Mouse (Mus musculus) forebrain, embryonic 12.5 days (tissue): ENCODE data around the gene Bad. TPM values are rescaled to one million over a fixed set of nuclear protein-coding genes. Genes with fewer than 3 reads are reported as not detected.

Source experiments
- ATAC-seq: fragments of 200-750 bp; cut with Nextera tagmentation; 2 replicates; pipeline ENCODE4 v1.8.0; 2017; ENCODE audit warnings: moderate TSS enrichment; ENCODE audit not compliant: low FRiP score
- H3K27ac ChIP-seq: fragments of 300-500 bp; sonication (generic); 2 replicates; pipeline ENCODE4 v1.5.1; 2016; ENCODE audit warnings: mild to moderate bottlenecking
- H3K27me3 ChIP-seq: fragments of 300-500 bp; sonication (generic); 2 replicates; pipeline ENCODE4 v1.6.1; 2016; ENCODE audit warnings: mild to moderate bottlenecking
- H3K36me3 ChIP-seq: fragments of 300-500 bp; sonication (generic); replicated peaks from 2 replicates; pipeline ENCODE4 v1.6.1; 2016; ENCODE audit warnings: mild to moderate bottlenecking
- H3K4me1 ChIP-seq: fragments of 300-500 bp; sonication (generic); 2 replicates; pipeline ENCODE4 v1.6.1; 2016
- H3K4me2 ChIP-seq: fragments of 300-500 bp; sonication (generic); 2 replicates; pipeline ENCODE4 v1.6.1; 2016; ENCODE audit warnings: mild to moderate bottlenecking, moderate library complexity
- H3K4me3 ChIP-seq: fragments of 300-500 bp; sonication (generic); replicated peaks from 2 replicates; pipeline ENCODE4 v1.5.1; 2016; ENCODE audit warnings: mild to moderate bottlenecking
- H3K9ac ChIP-seq: fragments of 300-500 bp; sonication (generic); 2 replicates; pipeline ENCODE4 v1.6.1; 2016; ENCODE audit warnings: mild to moderate bottlenecking
- H3K9me3 ChIP-seq: fragments of 300-500 bp; sonication (generic); 2 replicates; pipeline ENCODE4 v1.6.1; 2016
- WGBS: fragments of 180-500 bp; shearing (Covaris S2); methylation state at CpG from one replicate; pipeline ENCODE4 v1.1.7; 2016; 5-methylcytosine and 5-hydroxymethylcytosine counted together
- polyA plus RNA-seq: library from polyadenylated mRNA; unstranded; fragments of >200 nt; fragmentation: Nextera tagmentation; extraction: Ambion mirVana; gene quantifications from 2 replicates; pipeline ENCODE4 v1.2.1, GENCODE M21; 2016

Gene Bad
- polyA plus RNA-seq, 1 experiment from 2014 or later = 65.3 TPM

DNA sequence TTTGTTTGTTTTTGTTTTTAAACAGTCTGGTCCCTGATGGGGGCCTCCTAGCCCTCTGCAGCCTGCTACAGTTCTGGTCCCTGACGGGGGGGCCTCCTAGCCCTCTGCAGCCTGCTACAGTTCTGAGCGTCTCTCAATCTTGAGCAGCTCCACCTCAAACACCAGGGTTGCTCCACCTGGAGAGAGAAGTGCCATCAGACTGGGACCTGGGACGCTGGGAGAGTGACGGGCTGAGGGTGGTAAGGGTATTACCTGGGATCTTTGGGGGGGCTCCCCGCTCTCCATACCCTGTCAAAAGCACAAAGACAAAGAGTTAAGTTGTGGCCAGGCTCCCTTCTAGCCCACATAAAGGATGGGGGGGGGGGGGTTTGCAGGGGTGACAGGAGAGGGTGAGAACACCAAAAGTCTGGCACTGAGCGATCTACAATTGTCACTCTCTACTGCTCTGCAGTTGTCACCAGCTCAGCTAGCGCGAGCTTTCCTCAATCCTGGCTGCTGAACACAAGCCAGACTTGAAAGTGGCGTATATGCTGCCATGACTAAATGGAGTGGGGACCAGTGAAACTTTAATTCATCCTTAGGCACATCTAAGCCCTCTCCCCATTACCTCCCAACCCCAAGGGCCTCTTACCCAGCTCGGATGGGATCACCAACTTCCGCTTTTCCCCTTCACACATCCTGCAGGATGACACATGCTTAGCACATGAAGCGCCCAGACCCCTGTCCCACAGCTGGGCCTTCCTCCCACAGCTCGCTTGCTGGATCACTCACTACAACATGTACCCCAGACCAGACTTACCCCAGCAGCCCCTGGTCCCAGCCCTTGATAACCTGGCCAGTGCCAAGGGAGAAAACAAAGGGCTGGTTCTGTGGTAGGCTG, 36.3 kb downstream of the Bad start:
- Histone ChIP-seq H3K27ac (peak overlapping the region; percentile 94), H3K36me3 (peaks cover 31% of the 10 kb centered on the region), H3K27me3 (no peaks in the 10 kb centered on the region), H3K4me1 (peaks cover 53% of the 10 kb centered on the region), H3K4me2 (peak overlapping the region; percentile 64), H3K4me3 (peak overlapping the region; percentile 60), H3K9me3 (no peaks in the 10 kb centered on the region), H3K9ac (peak overlapping the region; percentile 30; the same call in 1 of the 2 replicates)
- no peak for ATAC-seq
- WGBS = 84% methylated on average over 13 of the region's 13 CpGs

- H3K4me3 ChIP-seq = peak overlapping the region; percentile 60
- no peaks in the 10 kb centered on the region for H3K27me3 ChIP-seq
- peaks cover 31% of the 10 kb centered on the region for H3K36me3 ChIP-seq
- 60% methylated on average over 3 of the region's 3 CpGs for WGBS
- H3K9me3 ChIP-seq = no peaks in the 10 kb centered on the region
- peak overlapping the region; percentile 94 for H3K27ac ChIP-seq
- ATAC-seq = no peak
- H3K4me1 ChIP-seq = peaks cover 54% of the 10 kb centered on the region
- H3K9ac ChIP-seq = peak overlapping the region; percentile 59; the same call in 1 of the 2 replicates
- peak overlapping the region; percentile 64 for H3K4me2 ChIP-seq
Measured at GRCm38 (mm10) chr19:6978639-6978974, 36.9 kb downstream of the Bad start.

- Histone ChIP-seq H3K4me3 (peak overlapping the region; percentile 60), H3K9ac (peak overlapping the region; percentile 59), H3K4me1 (peaks cover 53% of the 10 kb centered on the region), H3K36me3 (peaks cover 31% of the 10 kb centered on the region), H3K9me3 (no peaks in the 10 kb centered on the region), H3K27me3 (no peaks in the 10 kb centered on the region), H3K4me2 (peak overlapping the region; percentile 64), H3K27ac (peak overlapping the region; percentile 94)
- 15% methylated on average over 11 of the region's 11 CpGs for WGBS
- ATAC-seq = no peak
Measured at GRCm38 (mm10) chr19:6979001-6979479, 37.4 kb downstream of the Bad start.

GRCm38 (mm10) chr19:6979486-6980380, 38.1 kb downstream of the Bad start:
- ATAC-seq = peak; percentile 90
- no peaks in the 10 kb centered on the region for H3K9me3 ChIP-seq
- peak overlapping the region; percentile 68 for H3K9ac ChIP-seq
- H3K36me3 ChIP-seq = peaks cover 33% of the 10 kb centered on the region
- peak overlapping the region; percentile 60 for H3K4me3 ChIP-seq
- H3K4me1 ChIP-seq = peaks cover 53% of the 10 kb centered on the region
- H3K4me2 ChIP-seq = peak overlapping the region; percentile 64
- H3K27me3 ChIP-seq = no peaks in the 10 kb centered on the region
- under 1% methylated on average over 59 of the region's 59 CpGs for WGBS
- peak overlapping the region; percentile 94 for H3K27ac ChIP-seq

GRCm38 (mm10) chr19:6980381-6981093, 38.9 kb downstream of the Bad start, which contains the start of gene Fkbp2:
Fkbp2 (minus strand) TSS chr19:6980501.
- H3K9ac ChIP-seq = peak within 1 kb of the TSS; percentile 68
- peak; percentile 91 for ATAC-seq
- WGBS = 2% methylated on average over 38 of the region's 38 CpGs
- H3K27me3 ChIP-seq = no peaks in the 10 kb centered on the region
- H3K4me1 ChIP-seq = peaks cover 53% of the 10 kb centered on the region
- no peaks in the 10 kb centered on the region for H3K9me3 ChIP-seq
- peak within 1 kb of the TSS; percentile 60 for H3K4me3 ChIP-seq
- peak within 1 kb of the TSS; percentile 64 for H3K4me2 ChIP-seq
- H3K36me3 ChIP-seq = peaks cover 41% of the 10 kb centered on the region
- H3K27ac ChIP-seq = peak within 1 kb of the TSS; percentile 94

GRCm38 (mm10) chr19:6981465-6981864, 39.8 kb downstream of the Bad start:
- ATAC-seq = no peak
- Histone ChIP-seq H3K4me3 (no peak overlapping the region), H3K27ac (no peak overlapping the region), H3K27me3 (no peaks in the 10 kb centered on the region), H3K4me2 (peak overlapping the region; percentile 64; the same call in 1 of the 2 replicates), H3K9me3 (no peaks in the 10 kb centered on the region), H3K4me1 (peaks cover 52% of the 10 kb centered on the region), H3K36me3 (peaks cover 40% of the 10 kb centered on the region), H3K9ac (no peak overlapping the region)
- WGBS = 87% methylated on average over 4 of the region's 4 CpGs

GRCm38 (mm10) chr19:6983621-6984020, 42.0 kb downstream of the Bad start:
- H3K4me1 ChIP-seq = peaks cover 47% of the 10 kb centered on the region
- ATAC-seq = no peak
- WGBS = 22% methylated on average over 5 of the region's 5 CpGs
- no peaks in the 10 kb centered on the region for H3K9me3 ChIP-seq
- H3K27ac ChIP-seq = 0 out of 2 replicates have a peak overlapping the region, but pooled peaks have one; percentile 36
- H3K36me3 ChIP-seq = peaks cover 20% of the 10 kb centered on the region
- H3K27me3 ChIP-seq = no peaks in the 10 kb centered on the region
- no peak overlapping the region for H3K4me2 ChIP-seq
- no peak overlapping the region for H3K9ac ChIP-seq
- no peak overlapping the region for H3K4me3 ChIP-seq

DNA sequence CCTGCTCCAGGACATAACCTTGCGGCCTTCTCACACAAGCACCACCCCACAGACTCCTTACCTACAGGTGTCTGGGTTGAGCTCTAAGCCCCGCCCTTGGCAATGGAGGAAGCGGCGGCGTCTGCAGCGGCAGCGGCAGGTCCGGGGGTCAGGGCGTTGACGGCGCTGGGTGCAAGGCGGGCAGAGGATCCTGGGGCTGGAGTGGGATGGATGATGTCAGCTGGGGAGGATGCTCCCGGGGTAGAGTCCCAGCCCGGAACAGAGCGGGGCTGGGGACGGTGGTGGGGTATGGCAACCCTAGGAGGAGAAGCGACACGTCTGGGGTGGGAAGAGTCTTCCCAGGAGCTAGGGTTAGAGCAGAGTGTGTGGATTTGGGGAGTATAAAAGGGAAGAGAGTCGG, 43.6 kb downstream of the Bad start:
- H3K27ac ChIP-seq = no peak overlapping the region
- H3K27me3 ChIP-seq = no peaks in the 10 kb centered on the region
- no peak overlapping the region for H3K4me2 ChIP-seq
- WGBS = 89% methylated on average over 19 of the region's 19 CpGs
- ATAC-seq = no peak
- H3K4me3 ChIP-seq = no peak overlapping the region
- H3K9me3 ChIP-seq = no peaks in the 10 kb centered on the region
- H3K9ac ChIP-seq = no peak overlapping the region
- H3K4me1 ChIP-seq = peaks cover 37% of the 10 kb centered on the region
- peaks cover 24% of the 10 kb centered on the region for H3K36me3 ChIP-seq

DNA sequence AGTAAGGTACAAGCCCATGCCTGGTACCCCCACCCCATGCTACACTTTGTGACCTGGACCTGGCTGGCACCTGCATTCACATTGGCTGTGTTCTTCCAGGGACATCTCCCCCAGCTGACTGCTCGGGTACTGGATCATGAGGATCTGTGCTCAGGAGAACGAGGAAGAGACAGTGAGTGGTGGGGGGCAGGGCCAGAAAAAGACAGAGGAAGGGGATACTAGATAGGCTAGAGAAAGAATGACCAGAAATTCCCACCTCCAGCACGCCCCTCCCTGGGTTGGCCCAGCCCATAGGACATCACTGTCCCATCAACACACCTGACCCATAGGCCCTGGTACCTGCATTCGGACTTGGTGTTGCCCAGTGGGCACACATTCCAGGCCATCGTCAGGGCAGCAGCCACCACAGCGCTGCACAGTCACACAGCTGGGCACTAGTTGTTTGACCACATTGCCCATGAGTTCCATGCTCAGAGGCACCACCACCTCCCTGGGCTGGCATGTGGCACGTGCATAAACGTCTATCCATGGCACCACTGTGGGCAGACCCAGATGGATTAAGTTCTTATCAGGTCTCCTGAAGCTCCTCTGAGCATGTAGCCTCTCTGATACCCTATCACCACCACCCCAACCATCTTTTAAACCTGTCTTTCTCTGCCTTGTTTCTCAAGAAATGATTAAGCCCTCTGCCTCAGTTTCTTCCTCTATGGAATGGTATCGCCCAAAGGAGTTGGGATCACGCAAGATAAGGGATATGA, 44.5 kb downstream of the Bad start:
- no peak for ATAC-seq
- H3K36me3 ChIP-seq = peaks cover 24% of the 10 kb centered on the region
- no peaks in the 10 kb centered on the region for H3K27me3 ChIP-seq
- no peak overlapping the region for H3K27ac ChIP-seq
- H3K4me3 ChIP-seq = peak overlapping the region; percentile 84
- peak overlapping the region; percentile 96 for H3K4me2 ChIP-seq
- H3K9ac ChIP-seq = peak overlapping the region; percentile 96
- WGBS = 84% methylated on average over 10 of the region's 10 CpGs
- H3K4me1 ChIP-seq = peaks cover 32% of the 10 kb centered on the region
- H3K9me3 ChIP-seq = no peaks in the 10 kb centered on the region

DNA sequence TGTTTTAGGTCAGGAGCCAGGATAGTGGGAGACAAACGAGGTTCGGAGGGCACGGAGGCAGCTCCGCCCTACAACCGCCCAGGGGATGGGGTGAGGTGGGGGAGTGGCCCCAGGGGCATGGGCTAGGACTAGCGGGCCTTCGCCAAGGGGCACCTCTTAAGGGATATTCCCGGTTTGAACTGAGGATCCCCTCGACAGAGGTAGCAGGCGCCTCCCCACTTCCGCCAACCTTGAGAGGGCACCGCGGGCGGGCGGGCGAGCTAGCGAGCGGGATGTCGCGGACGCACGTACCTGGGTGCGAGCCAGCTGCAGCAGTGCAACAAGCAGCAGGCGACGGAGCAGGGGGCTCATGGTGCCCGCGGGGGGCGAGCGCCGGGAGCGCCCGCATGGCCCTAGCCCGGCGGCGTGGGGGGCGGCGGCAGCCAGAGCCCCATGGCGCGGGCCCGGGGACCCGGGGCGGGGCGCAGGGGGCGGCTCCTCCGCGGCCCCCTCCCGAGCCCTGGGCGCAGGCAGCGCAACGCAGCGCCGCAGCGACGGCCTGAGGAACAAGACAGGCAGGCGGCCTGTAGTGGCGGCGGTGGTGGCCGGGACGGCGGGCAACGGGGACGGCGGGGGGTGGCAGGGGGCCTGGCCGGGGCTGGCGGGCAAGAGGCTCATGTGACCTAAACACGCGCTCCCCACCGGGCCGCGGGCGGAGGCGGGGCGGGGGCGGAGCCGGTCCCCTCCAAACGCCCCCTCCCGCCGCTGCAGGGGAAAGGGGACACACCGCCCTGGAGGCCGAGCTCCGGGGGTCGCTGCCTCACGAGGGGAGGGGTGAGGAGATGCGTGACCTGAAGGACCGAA, 45.6 kb downstream of the Bad start, which contains the start of gene Vegfb:
Gene Vegfb (minus strand): TSS at position 591 of the 843 bp plus-strand sequence.
- Histone ChIP-seq H3K27me3 (no peaks in the 10 kb centered on the region), H3K9me3 (no peaks in the 10 kb centered on the region), H3K36me3 (peaks cover 22% of the 10 kb centered on the region), H3K4me1 (peaks cover 36% of the 10 kb centered on the region), H3K9ac (peak within 1 kb of the TSS; percentile 96), H3K4me3 (peak within 1 kb of the TSS; percentile 84), H3K4me2 (peak within 1 kb of the TSS; percentile 96), H3K27ac (peak within 1 kb of the TSS; percentile 85)
- ATAC-seq = peak; percentile 57
- under 1% methylated on average over 62 of the region's 85 CpGs for WGBS
